Mouse (Mus musculus) layer of hippocampus, adult 2 months (tissue): ENCODE data around the gene Slit3. TPM values are rescaled to one million over a fixed set of nuclear protein-coding genes. Genes with fewer than 3 reads are reported as not detected.

ENCODE experiments used
- DNase-seq, 2 experiments: peaks; one replicate each; pipeline ENCODE4 v3.0.0; 2022; ENCODE audit warnings: low spot score in 2 of 2
- H3K27ac ChIP-seq: fragments of 200-600 bp; 2 replicates; pipeline ENCODE4 v1.8.1; 2022
- H3K4me3 ChIP-seq: fragments of 200-600 bp; 2 replicates; pipeline ENCODE4 v1.8.1; 2022; ENCODE audit warnings: mild to moderate bottlenecking
- CTCF ChIP-seq: fragments of 200-600 bp; conservative IDR thresholded peaks from 2 replicates; pipeline ENCODE4 v1.8.1; 2022; ENCODE audit warnings: antibody characterized with exemption, mild to moderate bottlenecking, moderate library complexity
- total RNA-seq, 2 experiments: library from RNA; stranded (reverse); gene quantifications; 2 replicates each; pipeline ENCODE4 v1.2.3; 2021

The Slit3 gene
- total RNA-seq, 2 experiments from 2014 or later = 98.9 to 106 TPM

DNA sequence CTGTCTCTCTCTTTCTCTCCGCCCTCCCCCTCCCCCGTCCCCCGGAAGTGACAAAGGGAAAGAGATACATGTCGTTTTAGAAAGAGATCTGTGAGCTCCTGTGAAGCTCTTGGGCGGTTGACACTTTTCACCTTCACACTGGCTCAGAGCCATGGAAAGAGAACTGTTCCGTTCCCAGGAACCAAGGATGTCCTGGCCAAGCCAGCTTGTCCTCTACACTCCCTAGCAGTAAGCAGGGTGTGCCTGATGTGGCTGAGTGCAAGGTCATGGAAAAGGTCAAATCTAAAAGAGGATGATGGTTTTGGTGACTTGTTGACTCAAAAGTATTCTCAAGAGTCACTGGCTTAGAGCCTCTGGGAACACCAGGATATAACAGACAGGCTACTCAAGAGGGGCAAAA lies 219.7 kb downstream of the Slit3 start:
- no peak for DNase-seq
- peak overlapping the region; percentile 28; the same call in 1 of the 2 replicates for H3K27ac ChIP-seq
- TF ChIP-seq CTCF = no peak
- H3K4me3 ChIP-seq = no peak overlapping the region

DNA sequence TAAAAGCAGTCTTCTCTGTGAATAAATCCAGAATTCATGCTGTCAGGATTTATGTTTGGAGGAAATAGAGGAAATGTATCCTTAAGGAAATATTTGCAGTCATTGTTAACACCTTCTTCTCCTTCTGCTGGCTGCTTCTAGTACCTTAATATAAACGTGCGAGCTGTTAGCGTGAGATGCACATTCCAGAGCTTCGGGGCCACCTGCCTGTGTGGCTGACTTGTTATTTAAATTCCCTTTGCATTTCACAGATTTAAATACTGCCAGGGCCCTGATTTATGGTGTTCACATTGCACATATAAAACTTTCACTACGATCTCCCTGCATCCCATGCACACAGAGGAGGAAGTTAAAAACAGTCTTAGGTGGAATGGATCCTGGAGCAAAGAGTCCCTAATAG lies 221.5 kb downstream of the Slit3 start:
- no peak overlapping the region for H3K27ac ChIP-seq
- DNase-seq = no peak
- TF ChIP-seq CTCF = no peak
- H3K4me3 ChIP-seq = no peak overlapping the region

DNA sequence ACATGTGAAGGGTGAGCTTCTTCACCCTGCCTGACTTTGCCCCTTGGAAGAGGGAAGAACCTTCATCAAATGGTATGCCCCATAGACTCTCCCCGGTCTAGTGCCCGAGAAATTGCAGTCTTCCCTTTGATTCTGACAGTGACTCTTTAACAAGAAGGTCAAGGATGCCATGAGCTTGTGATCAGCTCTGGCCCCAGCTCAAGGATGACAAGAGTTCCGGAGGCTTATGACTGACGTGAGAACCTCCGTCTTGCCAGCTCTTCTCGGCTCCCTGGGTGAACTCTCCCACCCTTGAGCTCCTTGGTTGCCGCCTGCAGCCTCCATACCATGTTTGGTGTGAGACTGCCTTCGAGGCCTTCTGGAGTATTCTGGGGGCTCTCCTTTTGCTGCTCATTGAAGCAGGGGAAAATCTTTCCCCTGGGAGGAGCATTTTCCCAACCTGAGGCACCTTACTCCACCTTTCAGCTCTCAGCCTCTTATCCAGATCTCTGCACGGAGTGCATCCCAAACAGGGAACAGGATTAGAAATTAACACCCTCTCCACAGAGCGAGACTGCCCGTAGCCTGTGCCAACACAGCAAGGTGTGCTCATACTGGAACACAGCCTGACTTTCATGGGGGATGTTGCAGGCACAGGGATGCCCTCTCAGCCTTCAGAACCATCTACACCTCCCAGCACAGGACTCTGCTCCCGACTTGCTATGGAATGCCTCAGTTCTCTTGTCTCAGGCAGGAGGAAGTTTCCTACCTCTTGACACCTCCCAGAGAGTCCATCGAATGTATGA lies 224.9 kb downstream of the Slit3 start:
- no peak for TF ChIP-seq CTCF
- no peak for DNase-seq
- no peak overlapping the region for H3K4me3 ChIP-seq
- peak overlapping the region; percentile 67 for H3K27ac ChIP-seq

DNA sequence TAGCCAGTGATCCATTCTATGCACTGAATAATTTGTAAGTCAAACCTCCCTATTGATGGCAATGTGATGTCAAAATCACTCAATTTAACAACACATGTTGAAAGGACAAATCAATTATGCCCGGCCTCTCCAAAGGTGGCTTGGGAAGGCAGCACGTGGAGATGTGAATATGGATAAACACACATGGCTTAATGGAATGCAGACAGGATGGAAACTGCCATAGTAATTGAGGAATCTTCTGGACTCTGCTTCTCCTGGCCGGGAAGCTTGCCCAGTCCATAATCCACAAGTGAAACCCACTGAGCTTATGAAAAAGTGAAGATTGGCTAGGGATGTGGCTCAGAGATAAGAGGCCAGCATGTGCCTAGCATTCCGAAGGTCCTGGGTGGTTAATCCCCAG lies 227.1 kb downstream of the Slit3 start:
- Histone ChIP-seq H3K4me3 (no peak overlapping the region), H3K27ac (peak overlapping the region; percentile 43; the same call in 1 of the 2 replicates)
- no peak for TF ChIP-seq CTCF
- no peak for DNase-seq

DNA sequence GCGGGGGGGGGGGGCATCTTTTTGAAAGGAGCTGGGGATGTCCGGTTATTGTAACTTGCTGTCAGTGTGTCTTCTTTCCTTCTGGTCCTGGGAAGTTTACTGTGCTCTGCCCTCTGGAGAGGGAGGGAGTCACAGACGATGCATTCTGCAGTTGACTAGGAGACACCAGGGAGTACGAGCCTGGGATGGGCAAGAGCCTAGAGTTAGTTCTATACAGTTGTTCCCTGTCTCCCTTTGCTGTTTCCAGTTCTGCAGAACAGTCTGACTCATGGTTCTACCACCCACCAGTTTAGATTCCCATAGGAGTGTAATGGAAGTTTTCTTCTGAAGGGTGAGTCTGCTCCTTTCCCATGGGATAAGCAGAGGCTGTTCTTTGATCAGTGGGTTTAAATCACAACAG lies 229.9 kb downstream of the Slit3 start:
- DNase-seq = no peak
- no peak for TF ChIP-seq CTCF
- Histone ChIP-seq H3K27ac (peak overlapping the region; percentile 67), H3K4me3 (no peak overlapping the region)

DNA sequence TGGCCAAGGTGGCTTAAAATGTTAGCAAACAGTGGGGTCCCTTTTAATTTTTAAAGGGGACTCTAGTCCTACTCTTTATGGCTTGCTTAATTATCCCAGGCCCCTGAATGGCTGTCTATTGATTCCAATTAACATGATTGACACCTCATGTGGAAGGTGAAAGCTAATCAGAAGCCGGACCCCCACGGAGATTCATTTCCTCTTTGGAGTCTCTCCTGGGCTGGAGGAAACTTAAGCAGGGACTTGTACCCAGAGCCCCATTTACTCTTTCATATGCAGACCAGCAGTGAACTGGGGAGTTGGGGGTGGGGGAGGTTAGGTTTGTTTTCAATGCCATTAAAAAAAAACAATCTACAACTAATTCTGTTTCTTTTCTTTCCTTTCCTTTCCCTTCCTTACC lies 230.4 kb downstream of the Slit3 start:
- H3K27ac ChIP-seq = peak overlapping the region; percentile 67
- DNase-seq = no peak
- TF ChIP-seq CTCF = no peak
- no peak overlapping the region for H3K4me3 ChIP-seq

DNA sequence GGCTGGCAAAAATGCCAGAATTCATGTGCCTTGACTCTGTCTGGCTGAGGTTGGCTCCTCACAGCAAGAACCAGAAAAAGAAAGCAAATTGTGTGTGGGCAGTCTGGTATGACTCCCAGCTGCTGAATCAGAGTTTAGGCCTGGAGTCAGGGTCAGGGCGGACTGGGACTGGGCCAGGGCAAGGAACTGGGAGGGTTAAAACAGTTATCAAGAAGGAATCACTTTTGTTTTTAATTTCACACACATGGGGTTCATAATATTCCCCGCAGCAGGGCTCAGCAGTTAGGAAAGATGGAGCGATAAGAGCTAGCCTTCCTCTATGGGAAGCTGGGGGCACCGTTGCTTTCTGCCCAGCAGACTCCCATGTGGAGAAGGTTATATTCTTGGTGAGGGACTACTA lies 234.8 kb downstream of the Slit3 start:
- H3K27ac ChIP-seq = peak overlapping the region; percentile 69; the same call in 1 of the 2 replicates
- no peak overlapping the region for H3K4me3 ChIP-seq
- DNase-seq = no peak
- TF ChIP-seq CTCF = no peak; the same call in 1 of the 2 replicates

DNA sequence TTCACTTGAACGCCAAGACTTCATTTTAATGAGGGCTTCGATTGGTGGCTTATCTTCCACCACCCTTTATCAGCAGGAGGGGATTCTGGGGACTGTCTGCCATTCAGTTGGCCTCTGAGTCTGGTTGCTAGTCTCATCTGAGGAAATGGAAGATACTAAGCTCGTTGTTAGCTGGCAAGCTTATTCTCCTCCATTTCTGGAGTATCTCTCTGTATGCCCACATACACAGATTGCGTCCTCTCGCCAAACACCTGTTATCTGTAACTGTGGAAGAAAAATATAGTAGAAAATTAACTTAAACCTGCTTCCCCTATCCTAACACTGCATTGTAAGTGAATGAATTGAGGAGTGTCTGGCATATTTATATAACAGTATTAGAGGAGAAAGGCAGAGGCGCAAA lies 240.0 kb downstream of the Slit3 start:
- TF ChIP-seq CTCF = no peak
- no peak overlapping the region for H3K4me3 ChIP-seq
- peak overlapping the region; percentile 81 for H3K27ac ChIP-seq
- DNase-seq = peak in 1 of 2 experiments; percentile 64

DNA sequence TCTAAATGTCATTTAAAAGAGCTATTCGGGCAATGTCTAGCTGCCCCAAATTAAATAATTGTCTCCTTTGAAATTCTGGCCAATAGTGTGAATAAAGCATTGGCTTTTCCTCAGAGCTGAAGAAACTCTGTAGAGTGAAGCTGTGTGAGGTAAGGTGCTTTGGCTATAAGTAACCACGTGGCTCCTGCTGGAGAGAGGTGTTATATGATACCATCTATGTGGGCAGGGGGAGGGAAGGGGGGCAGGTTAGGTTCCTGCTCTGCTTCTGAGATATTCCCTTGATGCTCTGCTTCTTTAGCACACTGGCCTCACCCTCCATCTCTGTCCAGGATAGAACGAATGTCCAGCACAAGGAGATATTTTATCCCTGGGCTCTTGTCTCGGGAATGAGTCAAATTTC lies 242.0 kb downstream of the Slit3 start:
- Histone ChIP-seq H3K4me3 (no peak overlapping the region), H3K27ac (peak overlapping the region; percentile 81)
- DNase-seq = no peak
- no peak for TF ChIP-seq CTCF

DNA sequence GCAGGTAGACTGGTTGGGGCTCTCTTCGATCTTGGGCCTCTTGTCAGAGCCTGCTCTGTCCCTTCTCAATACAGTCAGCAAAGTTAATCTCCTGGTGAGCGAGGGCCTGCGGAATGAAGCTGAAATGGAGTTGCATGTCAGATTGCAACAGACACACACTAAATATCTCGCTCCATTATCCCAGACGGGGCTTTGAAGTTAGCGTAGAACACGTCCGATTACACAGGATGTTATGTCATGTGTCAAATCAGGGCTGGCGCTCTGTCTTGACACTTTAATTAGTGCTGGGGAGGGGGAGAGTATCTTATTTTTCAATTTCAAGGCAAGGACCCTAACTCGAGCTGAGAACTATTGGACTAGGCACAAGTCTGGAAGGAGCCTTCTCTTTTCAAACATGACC lies 243.4 kb downstream of the Slit3 start:
- Histone ChIP-seq H3K4me3 (no peak overlapping the region), H3K27ac (peak overlapping the region; percentile 51; the same call in 1 of the 2 replicates)
- no peak for TF ChIP-seq CTCF
- no peak for DNase-seq

DNA sequence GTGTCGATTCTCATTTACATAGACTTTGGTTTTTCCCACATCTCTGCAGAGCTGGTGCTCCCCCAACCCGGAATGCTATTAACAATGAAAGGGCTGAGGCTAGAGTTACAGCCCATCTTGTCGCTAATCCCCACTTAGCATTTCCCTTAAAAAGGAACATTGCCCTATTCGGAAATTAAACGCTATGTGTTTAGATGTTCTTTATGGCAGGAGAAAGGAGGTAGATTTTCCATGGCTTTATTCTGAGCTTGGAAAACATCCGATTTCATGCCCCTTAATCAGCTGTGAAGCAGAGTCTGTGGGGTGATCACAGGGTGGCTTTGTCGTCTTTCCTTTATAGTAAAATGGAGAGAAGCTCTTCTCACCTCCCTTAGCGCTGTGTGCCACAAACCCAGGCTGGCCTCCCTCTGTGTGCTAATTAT lies 244.5 kb downstream of the Slit3 start:
- TF ChIP-seq CTCF = no peak
- Histone ChIP-seq H3K27ac (peak overlapping the region; percentile 20; the same call in 1 of the 2 replicates), H3K4me3 (no peak overlapping the region)
- DNase-seq = no peak

DNA sequence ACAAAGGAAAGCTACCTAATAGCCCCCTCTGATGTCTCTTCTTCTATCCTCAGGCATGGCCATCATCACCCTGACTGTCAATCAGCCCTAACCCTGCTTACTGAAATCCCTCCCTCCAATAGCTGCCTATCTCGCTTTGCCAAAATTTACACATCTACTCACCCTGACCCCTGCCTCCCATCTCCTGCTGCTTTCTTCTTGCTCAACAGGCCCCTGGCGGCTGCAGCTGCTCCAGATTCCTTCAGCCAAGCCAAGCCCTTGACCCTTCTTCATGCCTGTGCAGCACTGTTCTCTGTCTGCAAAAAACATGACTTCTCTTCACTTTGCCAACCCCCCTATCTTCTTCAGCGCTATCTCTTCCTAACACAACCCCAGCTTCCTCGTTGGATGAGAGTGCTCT lies 245.6 kb downstream of the Slit3 start:
- no peak for DNase-seq
- H3K4me3 ChIP-seq = no peak overlapping the region
- no peak for TF ChIP-seq CTCF
- H3K27ac ChIP-seq = no peak overlapping the region

DNA sequence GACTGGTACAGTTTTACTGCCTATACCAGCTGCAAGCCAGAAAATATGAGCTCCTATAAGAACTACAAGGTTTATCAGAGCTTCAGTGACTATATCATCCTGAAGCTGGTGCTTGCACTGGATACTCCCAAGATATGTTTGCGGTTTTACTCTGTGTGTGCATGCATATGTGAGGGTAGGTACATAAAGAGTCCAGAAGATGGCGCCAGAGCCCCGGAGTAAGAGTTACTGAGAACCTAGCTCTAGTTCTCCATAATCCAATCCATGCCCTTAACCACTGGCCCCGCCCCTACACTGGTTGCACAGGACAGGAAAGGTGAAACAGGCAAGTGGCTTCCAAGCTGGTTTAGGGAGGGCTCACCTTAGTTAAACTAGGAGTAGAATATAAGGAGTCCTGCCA lies 246.2 kb downstream of the Slit3 start:
- no peak overlapping the region for H3K27ac ChIP-seq
- peak; percentile 53 for TF ChIP-seq CTCF
- H3K4me3 ChIP-seq = no peak overlapping the region
- no peak for DNase-seq

DNA sequence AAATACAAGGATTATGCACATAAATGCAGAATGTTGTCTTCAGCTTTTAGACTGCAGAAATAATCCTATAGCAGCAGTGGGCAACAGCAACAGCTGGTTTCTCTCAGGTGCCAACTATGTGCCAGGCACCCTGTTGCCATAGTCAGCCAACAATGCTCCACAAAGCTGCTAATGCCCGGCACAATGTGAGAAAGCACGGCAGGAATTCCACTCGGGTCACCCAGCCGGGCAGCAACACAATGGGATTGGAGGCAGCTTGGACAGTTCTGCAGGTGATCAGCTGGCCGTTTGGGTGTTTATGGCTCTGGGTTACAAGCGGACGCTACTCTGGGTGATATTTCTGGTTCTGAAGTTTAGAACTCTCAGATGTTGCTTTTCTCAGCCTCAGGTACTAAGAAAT lies 248.9 kb downstream of the Slit3 start:
- DNase-seq = no peak
- Histone ChIP-seq H3K4me3 (no peak overlapping the region), H3K27ac (peak overlapping the region; percentile 68)
- no peak for TF ChIP-seq CTCF
